Mouse (Mus musculus) lung, embryonic 15.5 days (tissue): Measurements from ENCODE around the gene Slc25a13. TPM values are rescaled to one million over a fixed set of nuclear protein-coding genes. Genes with fewer than 3 reads are reported as not detected.

ENCODE experiments used
- ATAC-seq: fragments of 200-750 bp; cut with Nextera tagmentation; 2 replicates; pipeline ENCODE4 v1.8.0; 2017; ENCODE audit warnings: moderate number of reproducible peaks, borderline replicate concordance; ENCODE audit not compliant: low FRiP score, low TSS enrichment; ENCODE audit errors: extremely low read depth
- H3K27ac ChIP-seq: fragments of 300-500 bp; sonication (generic); 2 replicates; pipeline ENCODE4 v1.5.1; 2015; ENCODE audit warnings: moderate library complexity, mild to moderate bottlenecking, inconsistent platforms
- H3K27me3 ChIP-seq: fragments of 300-500 bp; sonication (generic); 2 replicates; pipeline ENCODE4 v1.6.1; 2015; ENCODE audit warnings: inconsistent platforms
- H3K36me3 ChIP-seq: fragments of 300-500 bp; sonication (generic); 2 replicates; pipeline ENCODE4 v1.6.1; 2015; ENCODE audit warnings: inconsistent platforms
- H3K4me1 ChIP-seq: fragments of 300-500 bp; sonication (generic); 2 replicates; pipeline ENCODE4 v1.6.1; 2015; ENCODE audit warnings: inconsistent platforms
- H3K4me2 ChIP-seq: fragments of 300-500 bp; sonication (generic); 2 replicates; pipeline ENCODE4 v1.6.1; 2015; ENCODE audit warnings: inconsistent platforms, mild to moderate bottlenecking, moderate library complexity
- H3K4me3 ChIP-seq: fragments of 300-500 bp; sonication (generic); 2 replicates; pipeline ENCODE4 v1.5.1; 2015; ENCODE audit warnings: mild to moderate bottlenecking, inconsistent platforms
- H3K9ac ChIP-seq: fragments of 300-500 bp; sonication (generic); 2 replicates; pipeline ENCODE4 v1.6.1; 2015; ENCODE audit warnings: inconsistent platforms
- H3K9me3 ChIP-seq: fragments of 300-500 bp; sonication (generic); 2 replicates; pipeline ENCODE4 v1.6.1; 2016; ENCODE audit warnings: inconsistent platforms
- WGBS: fragments of 180-500 bp; shearing (Covaris S2); methylation state at CpG from one replicate; pipeline ENCODE4 v1.1.7; 2015; 5-methylcytosine and 5-hydroxymethylcytosine counted together
- polyA plus RNA-seq: library from polyadenylated mRNA; unstranded; fragments of >200 nt; fragmentation: Nextera tagmentation; extraction: Ambion mirVana; gene quantifications from 2 replicates; pipeline ENCODE4 v1.2.1, GENCODE M21; 2015

The Slc25a13 gene
- polyA plus RNA-seq, 1 experiment from 2014 or later = 30.4 TPM

- no peak for ATAC-seq
- Histone ChIP-seq H3K9ac (no peak overlapping the region), H3K4me1 (peaks cover 4% of the 10 kb centered on the region; the same call in 1 of the 2 replicates), H3K27ac (no peak overlapping the region), H3K4me2 (peak overlapping the region; percentile 29), H3K27me3 (no peaks in the 10 kb centered on the region), H3K36me3 (no peaks in the 10 kb centered on the region), H3K4me3 (no peak overlapping the region), H3K9me3 (no peaks in the 10 kb centered on the region)
- WGBS = 34% methylated on average over 12 of the region's 12 CpGs
Observed at GRCm38 (mm10) chr6:6004756-6005485, 212.1 kb downstream of the Slc25a13 start.

GRCm38 (mm10) chr6:6002061-6002460 lies 214.9 kb downstream of the Slc25a13 start:
- H3K36me3 ChIP-seq = no peaks in the 10 kb centered on the region
- H3K9me3 ChIP-seq = no peaks in the 10 kb centered on the region
- no peaks in the 10 kb centered on the region for H3K27me3 ChIP-seq
- 64% methylated on average over 3 of the region's 3 CpGs for WGBS
- H3K4me3 ChIP-seq = no peak overlapping the region
- H3K4me2 ChIP-seq = no peak overlapping the region
- peaks cover 4% of the 10 kb centered on the region; the same call in 1 of the 2 replicates for H3K4me1 ChIP-seq
- no peak overlapping the region for H3K27ac ChIP-seq
- no peak for ATAC-seq
- no peak overlapping the region for H3K9ac ChIP-seq

- no peak overlapping the region for H3K9ac ChIP-seq
- H3K4me2 ChIP-seq = no peak overlapping the region
- no peaks in the 10 kb centered on the region for H3K27me3 ChIP-seq
- H3K4me1 ChIP-seq = peaks cover 7% of the 10 kb centered on the region
- no peak overlapping the region for H3K4me3 ChIP-seq
- H3K36me3 ChIP-seq = no peaks in the 10 kb centered on the region
- H3K9me3 ChIP-seq = no peaks in the 10 kb centered on the region
- no peak overlapping the region for H3K27ac ChIP-seq
- 59% methylated on average over 6 of the region's 6 CpGs for WGBS
- no peak for ATAC-seq
Observed at GRCm38 (mm10) chr6:5997535-5997934, 219.4 kb downstream of the Slc25a13 start.

- no peaks in the 10 kb centered on the region for H3K27me3 ChIP-seq
- H3K4me2 ChIP-seq = peak overlapping the region; percentile 45
- H3K9ac ChIP-seq = no peak overlapping the region
- H3K9me3 ChIP-seq = no peaks in the 10 kb centered on the region
- H3K27ac ChIP-seq = no peak overlapping the region
- no peak overlapping the region for H3K4me3 ChIP-seq
- no peak; the same call in 1 of the 2 replicates for ATAC-seq
- peaks cover 19% of the 10 kb centered on the region for H3K4me1 ChIP-seq
- no peaks in the 10 kb centered on the region for H3K36me3 ChIP-seq
- WGBS = 15% methylated on average over 7 of the region's 7 CpGs
Observed at GRCm38 (mm10) chr6:5993056-5993455, 223.9 kb downstream of the Slc25a13 start.

- peak overlapping the region; percentile 45 for H3K4me2 ChIP-seq
- no peaks in the 10 kb centered on the region for H3K36me3 ChIP-seq
- no peaks in the 10 kb centered on the region for H3K9me3 ChIP-seq
- H3K4me3 ChIP-seq = peak overlapping the region; percentile 7; the same call in 1 of the 2 replicates
- H3K9ac ChIP-seq = no peak overlapping the region
- H3K4me1 ChIP-seq = peaks cover 19% of the 10 kb centered on the region
- 30% methylated on average over 25 of the region's 25 CpGs for WGBS
- H3K27ac ChIP-seq = peak overlapping the region; percentile 12
- H3K27me3 ChIP-seq = no peaks in the 10 kb centered on the region
- ATAC-seq = peak; percentile 78
Observed at GRCm38 (mm10) chr6:5991817-5992755, 224.9 kb downstream of the Slc25a13 start.

GRCm38 (mm10) chr6:5991243-5991642 lies 225.7 kb downstream of the Slc25a13 start:
- Histone ChIP-seq H3K36me3 (no peaks in the 10 kb centered on the region), H3K27me3 (no peaks in the 10 kb centered on the region), H3K27ac (no peak overlapping the region), H3K4me2 (peak overlapping the region; percentile 45; the same call in 1 of the 2 replicates), H3K9ac (no peak overlapping the region), H3K4me1 (peaks cover 19% of the 10 kb centered on the region), H3K9me3 (no peaks in the 10 kb centered on the region), H3K4me3 (no peak overlapping the region)
- 65% methylated on average over 6 of the region's 6 CpGs for WGBS
- ATAC-seq = no peak
